Mouse (Mus musculus) liver, embryonic 11.5 days (tissue): ENCODE data around the gene Hist3h2a. TPM values are rescaled to one million over a fixed set of nuclear protein-coding genes. Genes with fewer than 3 reads are reported as not detected.
A peak's percentile ranks its signal among the peaks of the same experiment; 100 is the strongest.
"Not testable (repeated sequence)": the region's sequence is repeated elsewhere in the genome, so short reads cannot be mapped to it uniquely, and the experiment has no call there.

Experiments used
- ATAC-seq: fragments of 200-750 bp; cut with Nextera tagmentation; replicated peaks from 2 replicates; pipeline ENCODE4 v1.8.0; 2017; ENCODE audit warnings: moderate number of reproducible peaks, mild to moderate bottlenecking, moderate TSS enrichment, moderate library complexity; ENCODE audit not compliant: low FRiP score
- DNase-seq: peaks from one replicate; pipeline ENCODE4 v3.0.0-alpha.2; 2017; ENCODE audit warnings: low spot score
- H3K27ac ChIP-seq: fragments of 300-500 bp; sonication (generic); 2 replicates; pipeline ENCODE4 v1.5.1; 2014; ENCODE audit warnings: mild to moderate bottlenecking, low read depth, low read length, control low read depth
- H3K27me3 ChIP-seq: fragments of 300-500 bp; sonication (generic); replicated peaks from 2 replicates; pipeline ENCODE4 v1.6.1; 2014; ENCODE audit warnings: low read length, mixed read lengths; ENCODE audit not compliant: control insufficient read depth, insufficient read depth
- H3K36me3 ChIP-seq: fragments of 300-500 bp; sonication (generic); 2 replicates; pipeline ENCODE4 v1.6.1; 2014; ENCODE audit warnings: mild to moderate bottlenecking, low read length, moderate library complexity, mixed read lengths; ENCODE audit not compliant: control insufficient read depth, insufficient read depth
- H3K4me1 ChIP-seq: fragments of 300-500 bp; sonication (generic); replicated peaks from 2 replicates; pipeline ENCODE4 v1.6.1; 2014; ENCODE audit warnings: low read length, mixed read lengths; ENCODE audit not compliant: control insufficient read depth, insufficient read depth
- H3K4me2 ChIP-seq: fragments of 300-500 bp; sonication (generic); 2 replicates; pipeline ENCODE4 v1.6.1; 2014; ENCODE audit warnings: mild to moderate bottlenecking, control low read depth, moderate library complexity
- H3K4me3 ChIP-seq: fragments of 300-500 bp; sonication (generic); 2 replicates; pipeline ENCODE4 v1.5.1; 2014; ENCODE audit warnings: low read depth, low read length, control low read depth
- H3K9ac ChIP-seq: fragments of 300-500 bp; sonication (generic); 2 replicates; pipeline ENCODE4 v1.6.1; 2014; ENCODE audit warnings: low read depth, low read length, control low read depth
- H3K9me3 ChIP-seq: fragments of 300-500 bp; sonication (generic); 2 replicates; pipeline ENCODE4 v1.6.1; 2016; ENCODE audit warnings: low read length, inconsistent platforms, mixed read lengths; ENCODE audit not compliant: control insufficient read depth
- WGBS: fragments of 180-500 bp; shearing (Covaris S2); extraction: QIAGEN DNeasy Blood & Tissue Kit; methylation state at CpG from one replicate; pipeline ENCODE4 v1.1.7; 2014; 5-methylcytosine and 5-hydroxymethylcytosine counted together
- polyA plus RNA-seq: library from polyadenylated mRNA; unstranded; fragments of >200 nt; fragmentation: Nextera tagmentation; extraction: Ambion mirVana; gene quantifications from 2 replicates; pipeline ENCODE4 v1.2.1, GENCODE M21; 2014

The Hist3h2a gene
- polyA plus RNA-seq, 1 experiment from 2014 or later: 14.5 TPM

DNA sequence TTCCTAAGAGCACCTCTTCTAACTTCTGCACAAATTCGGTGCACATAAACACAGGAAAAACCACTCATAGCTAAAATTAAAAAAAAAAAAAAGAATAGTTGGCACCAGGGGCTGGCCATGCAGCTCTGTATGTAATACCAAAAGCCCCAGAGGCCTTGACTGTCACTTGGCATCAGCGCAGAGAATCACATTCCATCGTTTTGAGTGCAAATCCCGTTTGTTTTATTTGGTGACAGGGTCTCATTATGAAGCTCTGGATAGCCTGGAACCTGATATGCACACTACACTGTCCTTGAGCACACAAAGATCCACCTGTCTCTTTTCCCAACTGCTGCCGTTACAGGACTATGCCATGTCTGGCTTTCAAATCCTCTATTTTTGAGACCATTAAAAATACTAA is 3.3 kb upstream of the Hist3h2a start:
- Histone ChIP-seq H3K27ac (no peak overlapping the region), H3K27me3 (peaks cover 33% of the 10 kb centered on the region), H3K4me2 (no peak overlapping the region), H3K36me3 (no peaks in the 10 kb centered on the region), H3K4me1 (peaks cover 10% of the 10 kb centered on the region), H3K4me3 (no peak overlapping the region), H3K9ac (no peak overlapping the region), H3K9me3 (no peaks in the 10 kb centered on the region)
- ATAC-seq (no peak), DNase-seq (no peak)
- WGBS: 85% methylated on average over 5 of the region's 5 CpGs

DNA sequence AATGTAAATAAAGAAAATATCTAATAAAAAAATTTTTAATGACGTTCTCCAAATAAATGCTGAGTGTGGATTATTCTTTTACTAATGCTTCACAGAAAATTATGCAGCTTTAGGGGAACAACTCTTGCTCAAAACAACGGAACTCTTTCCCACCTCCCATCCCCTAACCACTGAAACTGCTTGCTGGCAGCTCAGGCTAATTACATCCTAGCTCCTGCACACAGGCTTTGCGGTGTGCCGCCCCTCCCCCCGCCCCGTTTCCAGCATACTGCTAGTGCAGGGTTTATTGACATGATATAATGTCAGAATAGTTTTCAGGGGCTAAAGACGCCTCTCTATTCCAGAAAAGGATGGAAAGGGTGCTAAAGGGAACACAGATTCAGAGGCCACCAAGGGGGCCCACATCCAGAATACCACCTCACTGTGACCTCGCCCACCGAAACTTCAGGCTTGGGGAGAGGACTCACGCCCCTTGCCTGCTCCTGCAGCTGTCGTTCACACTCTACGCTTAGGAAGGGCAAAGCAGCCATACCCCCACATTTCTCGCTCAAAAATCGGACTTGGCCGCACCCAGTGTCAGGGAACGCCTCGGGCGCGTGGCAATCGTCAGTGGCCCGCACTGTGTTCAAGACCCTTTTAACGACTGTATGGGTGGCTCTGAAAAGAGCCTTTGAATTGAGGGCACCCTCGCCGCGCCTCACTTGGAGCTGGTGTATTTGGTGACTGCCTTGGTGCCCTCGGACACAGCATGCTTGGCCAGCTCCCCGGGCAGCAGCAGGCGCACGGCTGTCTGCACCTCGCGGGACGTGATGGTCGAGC is 925 bp upstream of the Hist3h2a start:
- Histone ChIP-seq H3K27ac (peak overlapping the region; percentile 100), H3K4me2 (peak overlapping the region; percentile 97), H3K4me3 (peak overlapping the region; percentile 91), H3K9me3 (no peaks in the 10 kb centered on the region), H3K36me3 (no peaks in the 10 kb centered on the region; the same call in 1 of the 2 replicates), H3K9ac (peak overlapping the region; percentile 99), H3K4me1 (peaks cover 16% of the 10 kb centered on the region), H3K27me3 (peaks cover 20% of the 10 kb centered on the region)
- 1% methylated on average over 33 of the region's 33 CpGs for WGBS
- DNase-seq (peak; percentile 67), ATAC-seq (peak; percentile 37)

DNA sequence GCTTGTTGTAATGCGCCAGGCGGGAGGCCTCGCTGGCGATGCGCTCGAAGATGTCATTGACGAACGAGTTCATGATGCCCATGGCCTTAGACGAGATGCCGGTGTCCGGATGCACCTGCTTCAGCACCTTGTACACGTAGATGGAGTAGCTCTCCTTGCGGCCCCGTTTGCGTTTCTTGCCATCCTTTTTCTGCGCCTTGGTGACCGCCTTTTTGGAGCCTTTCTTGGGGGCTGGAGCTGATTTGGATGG is 390 bp upstream of the Hist3h2a start:
- ATAC-seq: peak; percentile 28; the same call in 1 of the 2 replicates
- not testable (repeated sequence) for H3K9me3 ChIP-seq, DNase-seq, H3K36me3 ChIP-seq
- Histone ChIP-seq H3K9ac (peak overlapping the region; percentile 99), H3K27ac (peak overlapping the region; percentile 100), H3K4me3 (peak overlapping the region; percentile 91), H3K4me2 (peak overlapping the region; percentile 97), H3K4me1 (peaks cover 21% of the 10 kb centered on the region), H3K27me3 (peaks cover 20% of the 10 kb centered on the region)
- WGBS: 0% methylated on average over 17 of the region's 17 CpGs

DNA sequence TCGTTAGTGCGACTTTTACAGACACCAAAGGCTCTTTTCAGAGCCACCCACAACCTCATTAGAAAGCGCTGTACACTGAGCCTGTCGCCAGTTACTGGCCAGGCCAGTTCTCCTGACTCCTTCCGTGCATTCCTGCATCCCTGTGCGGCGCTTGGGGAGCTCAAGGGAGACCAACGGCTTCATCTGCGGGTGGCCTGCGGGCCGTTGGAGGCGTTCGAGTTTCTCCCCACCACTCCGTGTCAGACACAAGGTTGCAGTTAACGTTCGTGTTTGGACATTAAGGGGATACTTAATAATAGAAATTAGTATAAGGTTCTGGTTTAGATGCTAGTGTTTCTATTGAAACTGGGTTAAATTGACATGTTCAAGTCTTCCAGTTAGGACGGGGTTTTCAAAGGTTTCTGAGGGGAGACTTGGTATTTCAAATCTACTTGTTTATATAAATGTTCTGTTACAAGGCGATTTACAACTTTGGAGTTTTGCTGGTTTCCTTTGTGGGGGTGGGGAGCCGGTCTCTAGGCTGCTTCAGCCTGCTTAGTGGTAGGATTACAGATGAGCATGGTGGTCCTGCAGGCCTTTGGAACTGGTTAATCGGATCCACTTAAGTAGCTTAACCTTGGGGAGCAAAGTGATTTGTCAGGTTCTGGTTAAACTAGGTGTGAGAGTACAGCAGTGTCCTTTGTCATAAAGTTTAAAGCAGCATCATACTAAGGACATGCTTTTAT is 820 bp downstream of the Hist3h2a start:
- Histone ChIP-seq H3K4me2 (peak overlapping the region; percentile 97), H3K27me3 (peaks cover 9% of the 10 kb centered on the region), H3K4me1 (peaks cover 28% of the 10 kb centered on the region), H3K36me3 (no peaks in the 10 kb centered on the region; the same call in 1 of the 2 replicates), H3K9ac (peak overlapping the region; percentile 99), H3K4me3 (peak overlapping the region; percentile 91), H3K27ac (peak overlapping the region; percentile 100), H3K9me3 (no peaks in the 10 kb centered on the region)
- WGBS: 1% methylated on average over 20 of the region's 20 CpGs
- DNase-seq (no peak), ATAC-seq (no peak)

DNA sequence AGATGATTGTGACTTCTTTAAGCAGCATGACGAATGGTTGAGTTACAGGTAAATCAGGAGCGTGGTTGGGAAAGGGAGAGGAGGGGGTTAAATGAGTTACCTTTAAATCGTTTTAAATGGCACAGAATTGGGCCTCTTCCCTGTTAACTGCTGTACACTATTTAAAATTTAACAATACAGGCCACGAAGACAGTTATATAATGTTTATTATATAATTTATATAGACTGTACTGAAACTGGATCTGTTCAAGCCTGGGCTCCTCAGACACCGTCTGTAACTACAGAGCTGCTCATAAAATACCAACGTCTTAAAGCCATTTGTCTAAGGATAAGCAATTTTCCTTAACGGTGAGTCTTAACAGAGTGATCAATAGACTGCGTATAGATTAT is 1.4 kb downstream of the Hist3h2a start:
- Histone ChIP-seq H3K36me3 (no peaks in the 10 kb centered on the region; the same call in 1 of the 2 replicates), H3K27ac (peak overlapping the region; percentile 100), H3K4me3 (peak overlapping the region; percentile 91), H3K4me1 (peaks cover 28% of the 10 kb centered on the region), H3K27me3 (peaks cover 5% of the 10 kb centered on the region), H3K9ac (peak overlapping the region; percentile 99), H3K4me2 (peak overlapping the region; percentile 97), H3K9me3 (no peaks in the 10 kb centered on the region)
- no peak for ATAC-seq
- no peak for DNase-seq
- 39% methylated on average over 8 of the region's 8 CpGs for WGBS

DNA sequence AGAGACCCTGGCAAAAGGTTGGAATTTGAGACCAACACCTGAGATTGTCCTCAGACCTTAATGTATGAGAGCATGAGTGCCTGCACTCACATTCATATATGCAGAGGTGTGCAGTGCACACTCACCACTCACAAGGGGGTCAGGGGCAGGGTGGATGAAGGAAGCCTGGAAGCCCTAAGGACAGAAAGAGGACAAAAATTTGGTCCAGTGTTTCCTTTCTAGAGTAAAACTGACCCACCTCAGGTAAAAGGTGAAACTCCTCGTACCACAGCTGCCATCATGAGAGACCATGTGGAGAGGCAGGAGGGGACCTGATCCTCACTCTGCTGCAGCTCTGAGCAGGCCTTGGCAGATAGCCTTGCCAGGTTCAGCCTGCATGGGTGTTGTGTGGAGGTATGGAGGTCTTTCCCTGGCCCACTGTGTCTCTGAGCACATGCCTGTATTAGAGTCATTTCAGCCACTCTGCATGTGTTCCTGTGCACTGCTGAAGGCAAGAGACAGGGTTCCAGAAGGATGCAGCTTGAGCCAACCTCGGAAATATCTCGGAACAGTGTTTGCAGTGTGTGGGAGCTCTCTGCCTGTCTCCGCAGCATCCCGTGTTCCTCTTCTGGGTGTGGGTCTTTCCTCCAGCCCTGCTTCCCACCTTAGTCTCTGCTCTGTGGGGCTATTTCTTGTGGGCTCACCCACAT is 2.9 kb downstream of the Hist3h2a start:
- no peak for DNase-seq
- 94% methylated on average over 5 of the region's 5 CpGs for WGBS
- H3K27ac ChIP-seq: no peak overlapping the region

DNA sequence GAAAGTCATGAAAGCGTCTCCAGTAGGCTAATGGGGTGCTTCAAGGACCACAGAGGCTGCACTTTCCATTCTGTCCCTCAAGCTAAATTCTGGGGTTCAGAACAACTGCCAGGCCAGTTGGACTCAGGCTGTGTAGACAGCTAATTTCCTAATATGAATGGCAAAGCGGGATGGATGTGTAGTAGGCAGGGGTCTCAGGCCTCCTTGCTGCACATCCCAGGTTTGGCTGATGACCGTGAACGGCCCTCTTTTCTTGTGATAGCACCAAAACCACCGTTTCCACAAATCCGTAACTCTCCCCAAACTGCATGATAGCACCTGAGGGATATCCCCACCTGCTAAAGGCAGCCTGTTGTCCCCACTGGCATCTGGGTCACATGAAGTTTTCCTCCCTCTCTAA is 4.1 kb downstream of the Hist3h2a start:
- Histone ChIP-seq H3K27ac (no peak overlapping the region), H3K9me3 (no peaks in the 10 kb centered on the region), H3K9ac (0 out of 2 replicates have a peak overlapping the region, but pooled peaks have one; percentile 14), H3K36me3 (no peaks in the 10 kb centered on the region; the same call in 1 of the 2 replicates), H3K4me1 (peaks cover 22% of the 10 kb centered on the region), H3K4me3 (no peak overlapping the region), H3K4me2 (peak overlapping the region; percentile 96), H3K27me3 (peaks cover 18% of the 10 kb centered on the region)
- no peak for ATAC-seq
- WGBS: 78% methylated on average over 6 of the region's 6 CpGs
- no peak for DNase-seq

More for the DNA sequence above, 2.9 kb downstream of the Hist3h2a start:
- Histone ChIP-seq H3K4me3 (peak overlapping the region; percentile 9; the same call in 1 of the 2 replicates), H3K4me2 (peak overlapping the region; percentile 97), H3K9ac (no peak overlapping the region), H3K4me1 (peaks cover 28% of the 10 kb centered on the region), H3K36me3 (no peaks in the 10 kb centered on the region; the same call in 1 of the 2 replicates), H3K9me3 (no peaks in the 10 kb centered on the region), H3K27me3 (peaks cover 12% of the 10 kb centered on the region)
- ATAC-seq: no peak

DNA sequence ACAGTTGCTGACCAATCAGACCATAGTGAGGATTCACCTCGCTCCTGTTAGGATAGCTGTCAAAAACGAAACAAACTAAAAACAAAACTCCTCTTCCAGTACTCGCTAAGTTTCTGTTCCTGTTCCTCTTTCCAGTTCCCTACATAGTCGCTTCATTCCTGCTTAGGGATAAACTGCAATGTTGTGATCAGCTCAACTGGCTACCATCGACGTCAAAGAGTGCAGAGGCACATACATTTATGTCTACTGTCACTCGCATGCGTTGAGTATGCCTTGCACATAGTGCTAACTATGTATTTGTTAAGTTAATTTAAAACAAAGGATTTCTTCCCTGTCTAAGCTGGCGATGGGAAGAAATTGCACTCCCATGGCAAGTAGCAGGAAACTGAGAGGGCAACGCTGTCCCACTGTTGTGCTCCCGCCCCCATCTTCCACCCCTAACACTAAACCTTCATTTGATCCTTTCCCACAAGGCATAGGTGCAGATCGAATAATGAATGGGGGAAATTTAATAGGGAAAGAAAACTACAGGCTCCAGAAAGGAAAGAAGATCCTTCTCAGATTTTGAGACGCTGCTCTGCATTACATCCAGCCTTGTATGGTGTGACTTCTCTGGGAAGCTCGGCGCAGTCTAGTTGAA is 4.8 kb downstream of the Hist3h2a start:
- Histone ChIP-seq H3K27ac (no peak overlapping the region; the same call in 1 of the 2 replicates), H3K36me3 (no peaks in the 10 kb centered on the region; the same call in 1 of the 2 replicates), H3K9ac (peak overlapping the region; percentile 66), H3K27me3 (peaks cover 19% of the 10 kb centered on the region), H3K4me2 (peak overlapping the region; percentile 96), H3K4me3 (peak overlapping the region; percentile 57), H3K9me3 (no peaks in the 10 kb centered on the region), H3K4me1 (peaks cover 22% of the 10 kb centered on the region)
- 27% methylated on average over 15 of the region's 15 CpGs for WGBS
- no peak for ATAC-seq
- DNase-seq: no peak
